Mouse (Mus musculus) embryonic facial prominence, embryonic 14.5 days (tissue): ENCODE measurements around the gene Tekt2. TPM values are rescaled to one million over a fixed set of nuclear protein-coding genes. Genes with fewer than 3 reads are reported as not detected.
A peak's percentile ranks its signal among the peaks of the same experiment; 100 is the strongest.

Experiments used
- ATAC-seq: fragments of 200-750 bp; cut with Nextera tagmentation; 2 replicates; pipeline ENCODE4 v1.8.0; 2017; ENCODE audit warnings: low read depth, moderate number of reproducible peaks, moderate TSS enrichment
- DNase-seq: peaks from one replicate; pipeline ENCODE4 v3.0.0-alpha.2; 2015; ENCODE audit warnings: low spot score
- H3K27ac ChIP-seq: fragments of 300-500 bp; sonication (generic); replicated peaks from 2 replicates; pipeline ENCODE4 v1.5.1; 2014; ENCODE audit warnings: low read depth, mild to moderate bottlenecking, low read length, moderate library complexity
- H3K27me3 ChIP-seq: fragments of 300-500 bp; sonication (generic); replicated peaks from 2 replicates; pipeline ENCODE4 v1.6.1; 2014; ENCODE audit warnings: low read length; ENCODE audit not compliant: control insufficient read depth, insufficient read depth
- H3K36me3 ChIP-seq: fragments of 300-500 bp; sonication (generic); 2 replicates; pipeline ENCODE4 v1.6.1; 2014; ENCODE audit warnings: low read length, mixed read lengths; ENCODE audit not compliant: control insufficient read depth, insufficient read depth
- H3K4me1 ChIP-seq: fragments of 300-500 bp; sonication (generic); 2 replicates; pipeline ENCODE4 v1.6.1; 2014; ENCODE audit warnings: antibody characterized with exemption, low read length; ENCODE audit not compliant: control insufficient read depth, insufficient read depth
- H3K4me2 ChIP-seq: fragments of 300-500 bp; sonication (generic); 2 replicates; pipeline ENCODE4 v1.6.1; 2014; ENCODE audit warnings: low read depth, mild to moderate bottlenecking, low read length, moderate library complexity, mixed read lengths
- H3K4me3 ChIP-seq: fragments of 300-500 bp; sonication (generic); 2 replicates; pipeline ENCODE4 v1.5.1; 2014; ENCODE audit warnings: low read depth, mild to moderate bottlenecking, low read length
- H3K9ac ChIP-seq: fragments of 300-500 bp; sonication (generic); 2 replicates; pipeline ENCODE4 v1.6.1; 2014; ENCODE audit warnings: low read depth, mild to moderate bottlenecking, low read length, moderate library complexity, mixed read lengths
- H3K9me3 ChIP-seq: fragments of 300-500 bp; sonication (generic); 2 replicates; pipeline ENCODE4 v1.6.1; 2016; ENCODE audit warnings: low read length; ENCODE audit not compliant: control insufficient read depth
- WGBS: fragments of 180-500 bp; shearing (Covaris S2); extraction: QIAGEN DNeasy Blood & Tissue Kit; methylation state at CpG from one replicate; pipeline ENCODE4 v1.1.7; 2014; 5-methylcytosine and 5-hydroxymethylcytosine counted together
- polyA plus RNA-seq: library from polyadenylated mRNA; unstranded; fragments of >200 nt; fragmentation: Nextera tagmentation; extraction: Ambion mirVana; gene quantifications from 2 replicates; pipeline ENCODE4 v1.2.1, GENCODE M21; 2014

Gene Tekt2
- polyA plus RNA-seq, 1 experiment from 2014 or later = 13.9 TPM

- Histone ChIP-seq H3K9me3 (no peaks in the 10 kb centered on the region), H3K9ac (peak overlapping the region; percentile 51), H3K27me3 (peaks cover 6% of the 10 kb centered on the region; the same call in 1 of the 2 replicates), H3K4me1 (peaks cover 26% of the 10 kb centered on the region), H3K36me3 (no peaks in the 10 kb centered on the region), H3K4me3 (peak overlapping the region; percentile 28; the same call in 1 of the 2 replicates), H3K4me2 (peak overlapping the region; percentile 56), H3K27ac (peak overlapping the region; percentile 73)
- WGBS = 20% methylated on average over 13 of the region's 13 CpGs
- ATAC-seq (peak; percentile 23; the same call in 1 of the 2 replicates), DNase-seq (peak; percentile 70)
Observed at GRCm38 (mm10) chr4:126324861-126325260, 627 bp downstream of the Tekt2 start.

- Histone ChIP-seq H3K27ac (no peak overlapping the region), H3K9me3 (no peaks in the 10 kb centered on the region), H3K4me2 (no peak overlapping the region), H3K9ac (no peak overlapping the region), H3K27me3 (peaks cover 6% of the 10 kb centered on the region; the same call in 1 of the 2 replicates), H3K4me3 (no peak overlapping the region), H3K36me3 (peaks cover 10% of the 10 kb centered on the region), H3K4me1 (peaks cover 26% of the 10 kb centered on the region)
- ATAC-seq (no peak), DNase-seq (no peak)
- WGBS = 93% methylated on average over 13 of the region's 13 CpGs
Observed at GRCm38 (mm10) chr4:126322646-126323045, 2.8 kb downstream of the Tekt2 start.

- DNase-seq (no peak), ATAC-seq (no peak)
- Histone ChIP-seq H3K9ac (peak overlapping the region; percentile 81), H3K4me3 (peak overlapping the region; percentile 75), H3K27ac (no peak overlapping the region), H3K9me3 (no peaks in the 10 kb centered on the region), H3K27me3 (peaks cover 6% of the 10 kb centered on the region; the same call in 1 of the 2 replicates), H3K4me2 (peak overlapping the region; percentile 63), H3K36me3 (peaks cover 17% of the 10 kb centered on the region), H3K4me1 (peaks cover 26% of the 10 kb centered on the region)
- WGBS = 58% methylated on average over 28 of the region's 28 CpGs
Observed at GRCm38 (mm10) chr4:126321854-126322511, 3.5 kb downstream of the Tekt2 start.

GRCm38 (mm10) chr4:126321111-126321853 lies 4.2 kb downstream of the Tekt2 start, which contains the start of gene Adprhl2:
TSS of gene Adprhl2 (minus strand) at chr4:126321703.
- Histone ChIP-seq H3K4me3 (peak within 1 kb of the TSS; percentile 75), H3K27me3 (peaks cover 6% of the 10 kb centered on the region; the same call in 1 of the 2 replicates), H3K9me3 (no peaks in the 10 kb centered on the region), H3K27ac (peak within 1 kb of the TSS; percentile 81), H3K9ac (peak within 1 kb of the TSS; percentile 81), H3K36me3 (peaks cover 24% of the 10 kb centered on the region), H3K4me2 (peak within 1 kb of the TSS; percentile 63), H3K4me1 (peaks cover 26% of the 10 kb centered on the region)
- peak; percentile 97 for DNase-seq
- under 1% methylated on average over 51 of the region's 80 CpGs for WGBS
- peak; percentile 86 for ATAC-seq

- no peak for ATAC-seq
- Histone ChIP-seq H3K36me3 (peaks cover 33% of the 10 kb centered on the region), H3K4me3 (no peak overlapping the region), H3K4me2 (no peak overlapping the region), H3K9me3 (no peaks in the 10 kb centered on the region), H3K27ac (no peak overlapping the region), H3K27me3 (peaks cover 2% of the 10 kb centered on the region; the same call in 1 of the 2 replicates), H3K4me1 (peaks cover 21% of the 10 kb centered on the region), H3K9ac (no peak overlapping the region)
- no peak for DNase-seq
- 83% methylated on average over 6 of the region's 6 CpGs for WGBS
Observed at GRCm38 (mm10) chr4:126319806-126320205, 5.7 kb downstream of the Tekt2 start.

- no peaks in the 10 kb centered on the region for H3K9me3 ChIP-seq
- no peaks in the 10 kb centered on the region for H3K27me3 ChIP-seq
- H3K36me3 ChIP-seq = peaks cover 33% of the 10 kb centered on the region
- no peak overlapping the region for H3K4me3 ChIP-seq
- no peak overlapping the region for H3K9ac ChIP-seq
- 88% methylated on average over 13 of the region's 13 CpGs for WGBS
- ATAC-seq (no peak), DNase-seq (no peak)
- peaks cover 38% of the 10 kb centered on the region for H3K4me1 ChIP-seq
- no peak overlapping the region for H3K4me2 ChIP-seq
- no peak overlapping the region for H3K27ac ChIP-seq
Observed at GRCm38 (mm10) chr4:126316443-126317040, 8.9 kb downstream of the Tekt2 start.

GRCm38 (mm10) chr4:126315931-126316330 lies 9.6 kb downstream of the Tekt2 start:
- Histone ChIP-seq H3K4me3 (no peak overlapping the region), H3K27me3 (no peaks in the 10 kb centered on the region), H3K36me3 (peaks cover 33% of the 10 kb centered on the region), H3K4me1 (peaks cover 38% of the 10 kb centered on the region), H3K9me3 (no peaks in the 10 kb centered on the region), H3K27ac (no peak overlapping the region), H3K4me2 (no peak overlapping the region), H3K9ac (no peak overlapping the region)
- ATAC-seq = no peak
- no peak for DNase-seq
- WGBS = 53% methylated on average over 3 of the region's 5 CpGs

GRCm38 (mm10) chr4:126314393-126314792 lies 11.1 kb downstream of the Tekt2 start:
- Histone ChIP-seq H3K4me1 (peaks cover 32% of the 10 kb centered on the region), H3K27ac (peak overlapping the region; percentile 83), H3K27me3 (no peaks in the 10 kb centered on the region), H3K36me3 (peaks cover 38% of the 10 kb centered on the region), H3K9me3 (no peaks in the 10 kb centered on the region), H3K9ac (no peak overlapping the region), H3K4me3 (no peak overlapping the region), H3K4me2 (no peak overlapping the region)
- 16% methylated on average over 10 of the region's 10 CpGs for WGBS
- DNase-seq (peak; percentile 91), ATAC-seq (peak; percentile 66)
